Mouse (Mus musculus) kidney, postnatal 0 days (tissue): ENCODE measurements around the gene Map1lc3b. TPM values are rescaled to one million over a fixed set of nuclear protein-coding genes. Genes with fewer than 3 reads are reported as not detected.

ENCODE experiments used
- ATAC-seq: fragments of 200-750 bp; cut with Nextera tagmentation; replicated peaks from 2 replicates; pipeline ENCODE4 v1.8.0; 2017; ENCODE audit warnings: low read depth, moderate number of reproducible peaks, moderate TSS enrichment, moderate library complexity; ENCODE audit not compliant: low FRiP score
- DNase-seq: peaks from one replicate; pipeline ENCODE4 v3.0.0-alpha.2; 2016; ENCODE audit warnings: low spot score
- H3K27ac ChIP-seq: fragments of 300-500 bp; sonication (generic); 2 replicates; pipeline ENCODE4 v1.5.1; 2014; ENCODE audit warnings: mild to moderate bottlenecking
- H3K27me3 ChIP-seq: fragments of 300-500 bp; sonication (generic); 2 replicates; pipeline ENCODE4 v1.6.1; 2014; ENCODE audit warnings: low read length, mixed read lengths; ENCODE audit not compliant: insufficient read depth
- H3K36me3 ChIP-seq: fragments of 300-500 bp; sonication (generic); 2 replicates; pipeline ENCODE4 v1.6.1; 2014; ENCODE audit warnings: low read length, mixed read lengths; ENCODE audit not compliant: insufficient read depth
- H3K4me1 ChIP-seq: fragments of 300-500 bp; sonication (generic); replicated peaks from 2 replicates; pipeline ENCODE4 v1.6.1; 2014; ENCODE audit warnings: antibody characterized with exemption, low read length, mixed read lengths; ENCODE audit not compliant: insufficient read depth
- H3K4me2 ChIP-seq: fragments of 300-500 bp; sonication (generic); 2 replicates; pipeline ENCODE4 v1.6.1; 2014; ENCODE audit warnings: mild to moderate bottlenecking, low read length, moderate library complexity, mixed read lengths
- H3K4me3 ChIP-seq: fragments of 300-500 bp; sonication (generic); replicated peaks from 2 replicates; pipeline ENCODE4 v1.5.1; 2014; ENCODE audit warnings: low read depth, low read length
- H3K9ac ChIP-seq: fragments of 300-500 bp; sonication (generic); 2 replicates; pipeline ENCODE4 v1.6.1; 2014; ENCODE audit warnings: low read depth, low read length
- H3K9me3 ChIP-seq: fragments of 300-500 bp; sonication (generic); replicated peaks from 2 replicates; pipeline ENCODE4 v1.6.1; 2016; ENCODE audit warnings: low read length, inconsistent platforms, mixed read lengths
- CTCF ChIP-seq: IDR thresholded peaks from 2 replicates; pipeline ENCODE4 v1.5.1; 2016; ENCODE audit warnings: antibody characterized with exemption, low read depth, mild to moderate bottlenecking, moderate library complexity
- whole genome bisulfite sequencing: fragments of 180-500 bp; shearing (Covaris S2); extraction: QIAGEN DNeasy Blood & Tissue Kit; methylation state at CpG from one replicate; pipeline ENCODE4 v1.1.7; 2014; 5-methylcytosine and 5-hydroxymethylcytosine counted together
- polyA plus RNA-seq: library from polyadenylated mRNA; unstranded; fragments of >200 nt; fragmentation: Nextera tagmentation; extraction: Ambion mirVana; gene quantifications from 2 replicates; pipeline ENCODE4 v1.2.1, GENCODE M21; 2015

Map1lc3b gene
- polyA plus RNA-seq, 1 experiment from 2014 or later = 281 TPM

DNA sequence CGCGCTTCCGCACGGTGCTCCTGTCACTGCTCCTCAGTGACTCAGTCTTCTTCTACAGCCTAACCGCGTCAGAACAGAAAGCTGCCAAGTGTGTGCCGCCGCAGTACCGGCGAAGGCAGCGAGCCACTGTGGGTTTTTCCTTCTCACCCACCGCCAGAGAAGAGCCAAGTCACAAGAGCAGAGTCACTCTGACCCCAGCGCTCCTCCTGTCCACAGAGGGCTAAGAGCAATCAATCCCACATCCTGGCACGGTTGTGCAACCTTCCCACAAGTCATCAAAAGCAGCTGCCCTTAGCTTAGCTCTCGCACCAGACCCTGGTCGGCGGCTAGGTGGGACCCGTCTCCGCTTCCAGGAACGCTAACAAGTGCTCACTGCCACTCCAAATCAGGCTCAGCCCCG, 19.8 kb upstream of the Map1lc3b start:
- Histone ChIP-seq H3K4me3 (no peak overlapping the region), H3K27ac (no peak overlapping the region), H3K4me2 (no peak overlapping the region), H3K9me3 (no peaks in the 10 kb centered on the region), H3K27me3 (no peaks in the 10 kb centered on the region), H3K4me1 (no peaks in the 10 kb centered on the region), H3K36me3 (0 out of 2 replicates have a peak, but pooled peaks cover 2% of the 10 kb centered on the region), H3K9ac (no peak overlapping the region)
- ATAC-seq (no peak), DNase-seq (no peak)
- TF ChIP-seq CTCF = no peak
- WGBS = 78% methylated on average over 21 of the region's 21 CpGs

DNA sequence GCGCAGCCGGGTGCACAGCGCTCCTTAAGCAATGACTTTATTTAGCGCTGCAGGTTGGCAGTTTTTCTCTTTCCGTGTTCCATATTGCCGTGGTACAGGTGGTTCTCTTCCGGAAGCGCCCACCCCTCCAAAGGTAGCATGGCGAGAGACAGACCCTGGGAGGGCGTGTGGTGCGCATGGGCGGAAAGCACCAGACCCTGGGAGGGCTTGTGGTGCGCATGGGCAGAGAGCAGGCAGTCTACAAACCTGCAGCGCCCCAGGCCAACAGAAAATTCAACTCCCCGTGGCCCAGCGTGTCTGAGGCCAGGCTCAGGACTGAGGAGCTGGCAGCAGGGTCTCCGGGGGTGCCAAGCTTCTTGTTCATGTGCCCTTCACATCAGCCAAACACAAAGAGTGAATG, 19.4 kb upstream of the Map1lc3b start:
- TF ChIP-seq CTCF = no peak
- no peaks in the 10 kb centered on the region for H3K27me3 ChIP-seq
- H3K9me3 ChIP-seq = no peaks in the 10 kb centered on the region
- no peak overlapping the region for H3K4me3 ChIP-seq
- no peak overlapping the region for H3K27ac ChIP-seq
- WGBS = 84% methylated on average over 17 of the region's 17 CpGs
- DNase-seq (no peak), ATAC-seq (no peak)
- H3K36me3 ChIP-seq = 0 out of 2 replicates have a peak, but pooled peaks cover under 1% of the 10 kb centered on the region
- H3K4me1 ChIP-seq = no peaks in the 10 kb centered on the region
- H3K9ac ChIP-seq = no peak overlapping the region
- no peak overlapping the region for H3K4me2 ChIP-seq

DNA sequence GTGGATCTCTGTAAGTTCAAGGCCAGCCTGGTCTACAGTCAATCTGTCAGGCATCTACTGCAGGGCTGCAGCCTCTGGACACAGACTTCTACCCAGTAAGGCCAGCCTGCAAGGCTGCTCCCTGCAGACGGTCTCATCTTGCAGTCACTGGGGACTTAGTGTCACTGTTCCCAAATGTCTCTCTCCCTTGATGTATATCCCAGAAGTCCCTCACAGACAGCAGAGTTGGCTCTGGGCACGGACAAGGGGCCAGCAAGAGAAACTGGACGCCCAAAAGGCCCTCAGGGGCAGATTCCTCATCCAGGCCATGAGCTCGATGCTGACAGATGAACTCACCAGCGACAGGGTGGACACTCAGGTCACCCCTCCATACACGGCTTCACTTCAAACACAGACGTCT, 18.0 kb upstream of the Map1lc3b start:
- DNase-seq = no peak
- no peaks in the 10 kb centered on the region for H3K36me3 ChIP-seq
- no peak overlapping the region for H3K27ac ChIP-seq
- H3K4me2 ChIP-seq = no peak overlapping the region
- H3K4me3 ChIP-seq = no peak overlapping the region
- 67% methylated on average over 7 of the region's 7 CpGs for WGBS
- no peak for TF ChIP-seq CTCF
- no peak for ATAC-seq
- no peak overlapping the region for H3K9ac ChIP-seq
- no peaks in the 10 kb centered on the region for H3K9me3 ChIP-seq
- H3K4me1 ChIP-seq = peaks cover 6% of the 10 kb centered on the region
- H3K27me3 ChIP-seq = no peaks in the 10 kb centered on the region

DNA sequence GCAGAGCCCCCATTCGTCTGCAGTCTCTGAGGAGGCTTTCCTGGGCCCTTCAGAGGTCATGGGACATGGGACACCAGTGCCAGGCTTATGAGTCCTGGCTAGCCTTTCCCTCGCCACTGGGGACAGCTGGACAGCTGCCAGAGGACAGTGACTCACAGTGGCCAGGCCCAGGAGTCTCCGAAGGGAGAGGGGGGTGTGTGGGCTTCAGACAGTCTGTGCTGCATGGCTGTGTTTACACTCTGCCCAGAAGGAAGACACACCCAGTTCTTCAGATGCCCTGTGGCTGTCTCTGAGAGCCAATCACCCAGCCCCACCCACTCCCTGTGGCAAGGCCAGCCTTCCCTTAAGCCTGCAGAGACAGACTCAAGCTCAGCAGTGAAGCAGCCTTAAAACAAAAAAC, 16.9 kb upstream of the Map1lc3b start:
- TF ChIP-seq CTCF = no peak
- Histone ChIP-seq H3K27ac (no peak overlapping the region), H3K4me1 (peaks cover 15% of the 10 kb centered on the region), H3K9ac (no peak overlapping the region), H3K4me3 (no peak overlapping the region), H3K27me3 (no peaks in the 10 kb centered on the region), H3K36me3 (no peaks in the 10 kb centered on the region), H3K9me3 (no peaks in the 10 kb centered on the region), H3K4me2 (no peak overlapping the region)
- peak; percentile 76 for ATAC-seq
- DNase-seq = peak; percentile 62
- 28% methylated on average over 3 of the region's 3 CpGs for WGBS

DNA sequence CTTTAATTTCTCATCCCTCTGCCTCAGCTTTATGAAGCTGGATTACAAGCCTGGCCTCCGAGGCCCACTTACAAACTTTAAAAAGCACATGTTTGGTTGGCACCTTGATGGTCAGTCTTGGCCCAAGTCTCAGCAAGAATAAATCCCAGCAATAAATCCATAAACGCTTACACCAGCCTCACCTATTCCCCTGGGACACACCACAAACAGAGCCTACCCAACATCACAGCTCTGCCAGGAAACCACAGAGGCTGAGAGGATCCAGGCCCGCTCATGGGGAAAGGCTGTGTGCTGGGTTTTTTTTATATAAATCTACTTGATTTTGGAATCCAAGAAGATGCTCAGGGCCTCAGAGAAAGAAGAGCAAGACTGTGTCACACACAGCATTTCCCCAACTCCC, 14.5 kb upstream of the Map1lc3b start:
- no peaks in the 10 kb centered on the region for H3K36me3 ChIP-seq
- no peak overlapping the region for H3K4me2 ChIP-seq
- H3K27ac ChIP-seq = no peak overlapping the region
- WGBS = 53% methylated on average over 3 of the region's 3 CpGs
- H3K27me3 ChIP-seq = no peaks in the 10 kb centered on the region
- H3K9me3 ChIP-seq = no peaks in the 10 kb centered on the region
- DNase-seq (no peak), ATAC-seq (no peak)
- H3K9ac ChIP-seq = no peak overlapping the region
- H3K4me3 ChIP-seq = no peak overlapping the region
- H3K4me1 ChIP-seq = peaks cover 15% of the 10 kb centered on the region
- TF ChIP-seq CTCF = no peak

DNA sequence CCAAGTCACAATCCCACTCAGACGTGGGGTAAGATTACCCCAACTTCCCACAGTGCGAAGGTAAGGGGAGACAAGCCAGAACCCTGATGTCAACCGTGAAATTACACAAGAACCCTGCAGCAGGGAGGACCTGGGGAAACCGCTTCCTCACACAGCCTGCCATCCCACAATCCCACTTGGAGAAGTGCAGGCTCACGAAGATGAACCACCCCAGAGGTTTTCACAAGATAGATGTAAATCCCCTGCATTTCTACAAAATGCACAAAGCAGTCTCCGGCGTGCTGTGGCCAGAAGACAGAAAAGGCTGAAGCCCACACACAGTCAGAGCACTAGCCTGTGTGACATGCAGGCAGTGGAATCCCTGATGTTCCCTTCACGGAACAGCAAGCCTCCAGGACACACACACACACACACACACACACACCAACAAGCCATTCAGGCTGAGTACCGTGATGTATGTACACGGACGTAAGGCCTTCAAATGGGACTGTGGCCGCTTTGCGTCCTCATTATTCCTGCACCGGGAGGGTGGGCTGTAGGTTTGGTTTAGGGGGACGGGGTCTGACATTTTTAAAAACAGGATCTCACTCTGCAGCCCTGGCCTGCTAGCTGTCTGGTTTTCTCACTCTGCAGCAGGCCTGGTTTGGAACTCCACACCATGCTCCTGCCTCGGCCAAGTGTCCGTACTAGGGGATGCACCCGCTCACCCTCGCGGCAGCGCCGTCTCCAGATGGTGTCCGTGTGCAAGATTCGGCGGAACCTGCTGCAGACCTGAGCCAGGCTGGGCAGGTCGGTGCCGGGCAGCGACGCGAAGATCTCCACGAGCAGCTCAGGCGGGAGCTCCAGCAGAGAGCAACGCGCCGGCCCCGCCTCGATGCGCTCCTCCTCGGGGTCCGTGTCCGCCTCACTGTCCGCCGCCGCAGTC, 12.1 kb upstream of the Map1lc3b start:
- ATAC-seq (peak; percentile 69; the same call in 1 of the 2 replicates), DNase-seq (peak; percentile 10)
- WGBS = under 1% methylated on average over 38 of the region's 44 CpGs
- H3K27me3 ChIP-seq = no peaks in the 10 kb centered on the region
- H3K36me3 ChIP-seq = no peaks in the 10 kb centered on the region
- peak overlapping the region; percentile 88 for H3K4me3 ChIP-seq
- no peaks in the 10 kb centered on the region for H3K9me3 ChIP-seq
- peak overlapping the region; percentile 26; the same call in 1 of the 2 replicates for H3K27ac ChIP-seq
- peak overlapping the region; percentile 85 for H3K9ac ChIP-seq
- peak overlapping the region; percentile 92 for H3K4me2 ChIP-seq
- H3K4me1 ChIP-seq = peaks cover 15% of the 10 kb centered on the region
- no peak for TF ChIP-seq CTCF
